Mouse (Mus musculus) heart, postnatal 4 days (tissue): ENCODE results near the gene Itsn1. TPM values are rescaled to one million over a fixed set of nuclear protein-coding genes. Genes with fewer than 3 reads are reported as not detected.

ENCODE experiments used
- DNase-seq: peaks from one replicate; pipeline ENCODE4 v3.0.0; 2021
- total RNA-seq, 2 experiments: library from RNA; stranded (reverse); gene quantifications; 2 replicates each; pipeline ENCODE4 v1.2.3; 2021

Gene Itsn1
- total RNA-seq, 2 experiments from 2014 or later: 37.9 to 50.7 TPM

DNA sequence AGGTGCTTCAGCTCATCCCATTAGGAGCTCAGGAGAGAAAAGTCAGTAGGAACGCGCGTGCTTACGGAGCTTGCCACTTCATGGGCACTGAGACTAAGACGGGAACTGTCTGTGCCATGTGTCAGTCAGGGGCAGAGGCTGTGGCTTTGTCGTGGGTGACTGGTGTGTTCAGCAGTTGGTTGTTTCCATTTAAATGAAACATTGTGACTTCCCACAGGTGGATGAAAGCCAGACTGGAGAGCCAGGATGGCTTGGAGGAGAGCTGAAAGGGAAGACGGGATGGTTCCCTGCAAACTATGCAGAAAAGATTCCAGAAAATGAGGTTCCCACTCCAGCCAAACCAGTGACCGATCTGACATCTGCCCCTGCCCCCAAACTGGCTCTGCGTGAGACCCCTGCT, 119.4 kb downstream of the Itsn1 start:
- no peak for DNase-seq

GRCm38 (mm10) chr16:91848906-91849603, 120.0 kb downstream of the Itsn1 start:
- DNase-seq: no peak

DNA sequence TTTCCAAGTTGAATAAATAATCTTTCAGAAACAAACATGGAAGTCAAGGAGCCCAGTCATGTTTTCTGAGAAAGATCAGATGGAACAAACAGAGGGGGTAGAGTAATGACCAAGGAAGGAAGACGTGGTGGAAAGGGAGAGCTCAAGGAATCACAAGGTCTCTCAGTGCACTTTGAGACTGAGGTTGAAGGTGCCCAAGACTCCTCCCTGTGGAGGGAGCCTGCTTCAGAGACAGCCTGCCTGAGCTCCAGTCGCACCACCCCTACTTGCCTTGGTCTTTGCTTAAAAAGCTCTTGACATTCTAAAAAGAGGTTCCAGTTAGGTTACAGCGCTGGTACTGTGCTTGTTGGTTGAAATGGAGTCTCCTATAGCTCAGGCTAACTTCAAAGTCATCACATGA, 121.1 kb downstream of the Itsn1 start:
- no peak for DNase-seq

DNA sequence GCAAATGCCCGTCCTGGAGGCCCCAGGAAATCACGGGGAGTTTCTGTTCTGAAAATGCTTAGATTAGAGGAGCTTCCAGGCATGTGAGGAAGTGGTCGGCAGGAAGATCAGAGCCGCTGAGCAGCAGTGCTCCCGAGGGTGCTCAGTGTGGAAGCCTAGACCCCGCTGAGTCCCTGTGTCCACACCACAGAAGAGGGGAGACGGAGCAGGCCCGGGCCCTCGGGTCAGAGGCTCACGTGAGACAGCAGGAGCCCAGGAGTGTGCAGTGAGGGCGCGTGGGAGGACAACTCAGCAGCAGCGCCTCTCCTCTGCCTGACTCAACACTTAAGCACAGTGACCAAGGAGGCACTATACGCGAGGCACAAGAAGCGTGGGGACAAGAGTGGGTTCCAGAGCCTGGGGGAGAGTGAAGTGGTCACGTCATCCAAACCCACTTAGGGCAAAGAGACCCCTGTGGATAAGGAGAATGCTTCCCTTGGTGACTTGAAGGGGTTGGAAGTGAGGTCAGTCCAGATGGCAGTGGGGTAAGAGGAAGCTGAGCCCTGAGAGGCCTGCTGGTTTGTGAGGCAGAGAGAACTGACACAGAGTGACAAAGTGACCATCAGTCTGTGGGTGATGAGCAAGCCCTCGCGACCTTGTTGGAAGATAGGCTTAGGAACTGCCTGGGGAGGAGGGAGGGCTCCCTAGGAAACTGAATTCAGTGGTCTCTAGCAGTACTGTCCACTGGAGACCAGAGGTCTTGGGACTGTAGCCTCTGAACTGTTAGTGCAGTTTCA, 122.6 kb downstream of the Itsn1 start:
- DNase-seq: no peak

DNA sequence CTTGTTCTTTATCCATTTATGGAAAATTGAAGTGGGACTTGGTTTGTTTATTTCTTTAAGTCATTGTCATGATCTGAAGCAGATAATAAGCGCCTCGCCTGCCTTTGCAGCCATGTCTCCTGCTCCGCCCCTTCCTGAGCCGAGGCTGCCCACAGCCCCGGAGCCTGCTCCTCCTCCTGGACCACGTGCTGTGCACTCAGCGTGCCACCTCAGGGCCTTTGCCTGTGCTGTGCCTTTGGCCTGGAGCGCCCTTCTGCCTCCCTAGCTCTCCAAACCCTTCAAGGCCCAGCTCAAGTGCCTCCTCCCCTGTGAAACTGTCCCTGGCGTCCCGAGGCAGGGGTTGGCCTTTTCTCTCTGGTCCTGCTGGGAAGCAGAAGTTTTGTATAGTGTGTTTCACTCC, 123.7 kb downstream of the Itsn1 start:
- DNase-seq: no peak

- DNase-seq: no peak
Measured at GRCm38 (mm10) chr16:91853223-91853622, 124.1 kb downstream of the Itsn1 start.

GRCm38 (mm10) chr16:91858695-91859094, 129.6 kb downstream of the Itsn1 start:
- no peak for DNase-seq

- no peak for DNase-seq
Measured at GRCm38 (mm10) chr16:91859203-91859602, 130.1 kb downstream of the Itsn1 start.

- no peak for DNase-seq
Measured at GRCm38 (mm10) chr16:91859958-91860357, 130.9 kb downstream of the Itsn1 start.

GRCm38 (mm10) chr16:91860471-91861125, 131.5 kb downstream of the Itsn1 start:
- DNase-seq: no peak

- DNase-seq: peak; percentile 62
Measured at GRCm38 (mm10) chr16:91861784-91862371, 132.8 kb downstream of the Itsn1 start.

DNA sequence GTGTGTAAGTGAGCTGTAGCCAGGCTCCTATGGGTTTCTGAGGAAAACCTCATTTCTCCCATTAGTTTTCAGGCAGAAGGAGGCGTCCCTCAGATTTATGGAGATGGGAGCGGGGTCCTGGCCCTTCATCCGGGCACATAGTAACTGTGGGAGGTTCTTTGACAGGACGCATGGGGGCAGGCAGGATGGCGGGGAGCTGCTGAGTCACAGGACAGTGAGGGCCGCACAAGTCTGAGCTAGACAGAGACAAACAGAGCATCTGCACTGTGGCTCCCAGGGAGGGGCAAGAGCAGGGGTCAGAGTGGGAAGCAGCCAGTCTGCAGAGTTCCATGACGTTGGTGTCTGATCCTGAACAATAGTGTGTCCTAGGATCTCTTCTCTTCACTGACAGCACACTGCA, 133.8 kb downstream of the Itsn1 start:
- DNase-seq: peak; percentile 38

GRCm38 (mm10) chr16:91864646-91865332, 135.7 kb downstream of the Itsn1 start:
- peak; percentile 33 for DNase-seq

DNA sequence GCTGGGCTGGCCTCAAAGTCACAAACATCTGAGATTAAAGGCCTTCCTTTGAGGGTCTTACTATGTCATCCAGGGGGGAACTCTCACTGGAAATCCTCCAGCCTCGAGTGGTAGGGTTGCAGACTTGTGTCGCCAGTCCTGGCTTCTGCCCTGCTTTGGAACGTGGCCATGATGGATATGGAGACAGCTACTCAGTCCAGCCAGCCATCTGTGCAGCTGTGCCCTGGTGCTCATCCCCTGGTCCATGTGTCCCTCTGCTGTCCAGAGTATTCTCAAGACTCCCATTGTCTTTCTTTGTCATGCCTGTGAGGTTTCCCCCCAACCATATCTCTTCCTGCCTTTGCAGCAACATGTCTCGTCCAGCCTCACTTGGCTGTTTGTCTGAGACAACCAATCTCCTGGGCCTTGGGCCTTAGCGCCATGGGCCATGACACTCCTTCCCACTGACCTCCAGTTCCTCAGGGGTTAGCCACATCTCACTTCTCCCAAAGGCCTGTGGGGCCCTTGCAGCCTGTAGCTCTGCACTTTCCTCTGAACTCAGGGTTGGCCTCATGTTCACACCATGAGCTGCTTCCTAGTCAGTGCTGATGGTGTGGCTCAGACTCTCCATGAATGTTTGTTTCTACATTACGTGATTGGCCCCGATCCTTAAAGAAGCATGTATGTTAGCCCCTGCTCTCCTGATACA, 136.6 kb downstream of the Itsn1 start:
- peak; percentile 47 for DNase-seq

DNA sequence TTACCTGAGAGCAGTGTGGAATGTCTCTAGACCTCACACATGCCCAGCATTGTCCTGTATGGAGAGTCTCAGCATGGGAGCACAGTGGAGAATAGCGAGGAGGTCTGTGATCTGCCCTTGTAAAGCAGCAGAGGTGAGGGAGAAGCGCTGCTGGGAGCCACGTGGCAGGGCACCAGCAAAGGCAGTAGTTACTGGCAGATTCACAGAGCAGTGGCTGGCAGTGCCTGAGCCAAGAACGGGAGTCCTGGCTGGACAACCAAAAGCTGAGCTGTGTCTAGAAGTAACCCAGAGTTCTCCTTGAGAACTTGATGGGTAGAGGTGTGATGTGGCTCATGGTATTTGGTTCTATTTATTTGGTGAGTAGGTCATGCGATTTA, 137.2 kb downstream of the Itsn1 start:
- peak; percentile 63 for DNase-seq

DNA sequence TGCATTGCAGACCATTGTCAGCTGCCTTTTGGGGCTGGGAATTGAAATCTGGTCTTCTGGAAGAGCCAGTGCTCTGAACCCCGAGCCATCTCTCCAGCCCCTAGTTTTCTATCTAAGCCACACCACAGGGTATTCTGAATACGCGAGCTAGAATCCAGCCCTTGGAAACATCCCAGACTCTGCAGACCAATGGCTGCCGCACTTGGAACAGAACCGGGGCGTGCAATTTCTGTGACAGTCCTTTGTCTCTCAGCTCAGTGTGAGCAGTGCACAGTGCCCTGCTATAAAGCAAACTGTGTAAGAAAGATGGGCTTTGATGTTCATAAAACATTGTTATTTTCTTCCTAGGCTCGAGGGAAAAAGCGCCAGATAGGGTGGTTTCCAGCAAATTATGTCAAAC, 138.6 kb downstream of the Itsn1 start:
- DNase-seq: no peak

DNA sequence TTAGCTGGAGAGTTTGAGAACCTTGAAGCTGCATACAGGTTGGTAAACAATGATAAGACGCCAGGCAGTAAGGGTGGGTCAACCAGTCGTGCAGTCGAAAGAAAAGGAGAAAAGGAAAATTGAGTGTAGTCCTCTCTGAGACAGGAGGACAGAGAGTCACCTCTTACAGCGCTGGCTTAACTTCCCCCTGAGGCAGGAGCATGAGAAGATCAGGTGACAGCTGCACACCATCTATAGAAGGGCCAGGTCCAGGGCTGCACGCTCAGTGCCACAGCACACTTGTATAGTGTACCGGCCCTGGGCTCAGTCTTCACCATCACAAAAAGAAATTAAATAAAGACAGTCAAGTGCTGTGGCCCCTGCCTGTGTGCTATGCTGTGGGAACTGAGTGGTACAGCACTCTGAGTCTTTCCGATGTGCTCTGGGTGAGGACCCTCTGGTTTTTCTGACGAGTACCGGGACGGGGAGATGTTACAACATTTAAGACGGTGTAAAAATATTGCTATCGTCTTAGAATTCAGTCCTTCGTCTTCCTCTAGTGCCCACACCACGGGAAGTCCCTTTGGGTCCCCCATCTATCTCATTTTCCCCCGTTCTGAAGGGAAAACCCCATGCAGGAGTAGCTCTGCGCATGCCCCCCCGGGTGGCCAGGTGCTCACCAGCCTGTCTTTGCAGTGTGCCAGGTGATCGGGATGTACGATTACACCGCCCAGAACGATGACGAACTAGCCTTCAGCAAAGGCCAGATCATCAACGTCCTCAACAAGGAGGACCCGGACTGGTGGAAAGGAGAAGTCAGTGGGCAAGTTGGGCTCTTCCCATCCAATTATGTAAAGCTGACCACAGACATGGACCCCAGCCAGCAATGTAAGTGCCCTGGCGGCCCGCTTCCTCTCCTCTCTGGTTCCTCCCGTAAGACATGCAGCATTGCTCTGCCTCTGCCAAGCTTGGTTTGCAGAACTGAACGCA, 140.1 kb downstream of the Itsn1 start:
- peak; percentile 51 for DNase-seq

DNA sequence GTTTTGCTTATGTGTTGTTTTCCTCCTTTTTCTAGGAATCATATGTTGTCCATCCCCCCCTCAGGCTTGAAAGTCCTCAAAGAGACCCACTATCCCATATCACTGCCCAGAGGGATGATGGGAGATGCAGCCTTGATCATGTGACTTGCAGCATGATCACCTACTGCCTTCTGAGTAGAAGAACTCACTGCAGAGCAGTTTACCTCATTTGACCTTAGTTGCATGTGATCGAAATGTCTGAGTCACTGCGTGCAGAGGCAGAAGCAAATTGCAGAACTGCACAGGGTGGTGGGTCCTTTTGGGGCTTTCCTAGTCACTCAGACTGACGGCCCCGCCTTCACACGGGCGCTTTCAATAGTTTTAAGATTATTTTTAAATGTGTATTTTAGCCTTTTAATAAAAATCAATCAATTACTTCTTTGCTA, 141.1 kb downstream of the Itsn1 start:
- DNase-seq: no peak

GRCm38 (mm10) chr16:91871188-91871587, 142.1 kb downstream of the Itsn1 start:
- no peak for DNase-seq

DNA sequence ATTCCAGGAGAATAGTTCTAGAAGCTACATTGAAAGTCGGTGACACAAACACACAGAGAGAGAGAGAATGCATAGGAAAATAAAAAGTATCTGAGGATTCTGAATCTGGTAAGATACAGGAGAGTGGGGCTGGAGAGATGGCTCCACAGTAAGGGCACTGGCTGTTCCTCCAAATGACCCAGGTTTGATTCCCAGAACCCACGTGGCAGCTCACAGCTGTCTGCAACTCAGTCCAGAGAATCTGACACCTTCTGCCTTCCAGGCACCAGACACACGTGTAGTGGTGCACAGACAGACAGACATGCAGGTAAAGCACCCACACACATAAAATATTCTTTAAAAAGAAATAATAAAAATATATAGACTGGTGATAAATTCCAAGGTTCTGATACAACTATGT, 144.6 kb downstream of the Itsn1 start:
- DNase-seq: no peak
